Mouse (Mus musculus) adrenal gland (tissue): Measurements from ENCODE around the gene Slit3.

Source experiments
- intact Hi-C: fragments of 180-260 bp; cut with DNase I; formaldehyde crosslinking; loops from one replicate; pipeline ENCODE4 v1.15.1; 2025

Slit3 gene

GRCm38 (mm10) chr11:35505316-35505715 lies 384.3 kb downstream of the Slit3 start:
- intact Hi-C loops: no loop called here

GRCm38 (mm10) chr11:35505817-35506216 lies 384.8 kb downstream of the Slit3 start:
- intact Hi-C loops: no loop called here

DNA sequence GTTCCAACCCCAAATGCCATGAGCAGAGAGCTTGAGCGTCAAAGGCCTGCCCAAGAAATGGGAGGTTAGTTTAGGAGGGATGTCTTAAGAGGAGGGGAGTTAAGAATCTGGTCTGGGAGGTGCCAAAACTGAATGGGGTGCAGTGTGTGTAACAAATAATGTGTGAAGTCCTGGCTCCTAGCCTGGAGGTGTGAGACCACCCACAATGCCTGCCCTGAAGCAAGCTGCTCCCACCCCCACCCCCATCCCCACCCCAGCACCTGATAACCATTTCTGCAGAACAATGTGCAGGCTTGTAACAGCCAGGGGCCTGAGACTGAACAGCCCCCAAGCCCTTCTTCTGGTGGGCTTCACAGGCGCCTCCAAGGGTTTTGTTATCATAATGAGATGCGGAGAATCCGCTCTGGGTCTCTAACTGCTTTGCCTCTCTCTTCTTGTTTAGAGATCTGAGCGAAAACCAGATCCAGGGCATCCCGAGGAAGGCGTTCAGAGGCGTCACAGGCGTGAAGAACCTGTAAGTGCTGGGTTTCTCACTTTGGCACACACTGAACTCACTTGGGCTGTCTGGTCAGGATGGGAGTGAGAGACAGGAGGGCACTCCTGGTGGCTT lies 386.9 kb downstream of the Slit3 start:
- intact Hi-C loops: no loop called here

DNA sequence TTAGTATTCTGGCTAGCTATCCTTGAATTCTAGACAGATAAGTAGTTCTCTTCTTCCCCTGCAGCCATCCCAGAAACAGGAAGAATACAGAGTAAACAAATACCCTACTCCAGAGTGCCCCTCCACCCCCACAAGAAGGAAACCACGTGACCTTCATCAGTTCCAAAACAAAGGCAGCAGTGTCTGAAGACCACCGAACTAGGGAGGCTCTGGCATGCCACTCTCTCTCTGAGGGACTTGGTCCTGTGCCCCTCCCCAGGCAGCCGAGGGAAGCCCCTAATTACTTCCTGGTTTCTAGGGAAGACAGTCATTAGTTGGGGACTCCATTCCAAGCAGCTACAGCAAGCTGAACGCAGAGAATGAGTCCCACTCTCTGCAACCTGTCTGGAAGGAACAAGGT lies 391.7 kb downstream of the Slit3 start:
- intact Hi-C loops: no loop called here

DNA sequence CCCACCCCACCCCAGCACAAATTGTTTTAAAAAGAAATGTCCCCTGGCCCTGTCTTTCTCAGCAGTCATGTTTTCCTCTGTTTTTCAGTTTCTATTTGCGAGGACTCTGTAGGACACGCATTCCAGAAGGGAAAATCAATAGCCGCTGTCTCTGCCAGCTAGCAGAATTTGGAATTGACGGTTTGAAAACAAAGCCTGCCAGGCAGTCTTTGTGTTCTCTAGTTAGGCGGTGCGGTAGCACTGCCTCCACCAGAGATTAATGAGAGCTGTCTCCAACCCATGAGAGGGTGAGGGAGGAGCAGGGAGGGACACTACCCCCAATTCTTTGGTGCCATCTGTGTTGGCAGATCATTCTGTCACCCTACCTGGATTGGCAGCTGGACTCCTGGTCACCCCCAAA lies 392.3 kb downstream of the Slit3 start:
- intact Hi-C loops: no loop called here

GRCm38 (mm10) chr11:35522802-35523452 lies 401.9 kb downstream of the Slit3 start:
- intact Hi-C loops: no loop called here

- intact Hi-C loops: no loop called here
Measured at GRCm38 (mm10) chr11:35523773-35524172, 402.7 kb downstream of the Slit3 start.

- intact Hi-C loops: no loop called here
Measured at GRCm38 (mm10) chr11:35526219-35526762, 405.3 kb downstream of the Slit3 start.

DNA sequence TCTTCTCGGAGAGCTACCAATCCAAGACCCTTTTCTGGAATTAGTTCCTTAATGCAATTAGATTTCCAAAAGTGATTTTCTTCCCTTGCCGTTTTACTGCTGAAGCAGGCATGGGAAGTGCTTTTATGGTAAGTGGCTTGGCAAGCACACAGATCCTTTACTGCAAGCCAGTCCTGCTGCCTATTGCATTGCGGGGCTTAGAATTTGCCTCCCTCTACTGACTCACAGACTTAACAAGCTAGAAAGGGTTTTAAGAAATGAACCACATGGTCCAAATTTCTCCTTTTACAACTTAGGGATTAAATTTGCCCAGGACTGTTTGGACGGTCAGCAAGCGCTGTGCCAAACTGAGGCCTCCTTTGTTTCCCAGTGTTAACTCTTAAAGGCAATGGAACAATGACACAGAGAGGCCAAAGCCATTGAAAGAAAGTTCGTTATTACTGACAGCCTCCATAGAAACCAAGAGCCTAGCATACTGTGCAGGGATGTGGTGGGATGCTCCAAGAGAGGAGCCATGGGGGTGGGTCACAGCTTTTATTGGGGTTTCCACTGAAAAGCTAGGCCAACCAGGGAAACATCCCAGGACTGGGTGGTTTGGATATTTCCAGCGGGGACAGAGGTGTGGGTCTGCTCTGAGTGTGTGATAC lies 406.9 kb downstream of the Slit3 start:
- intact Hi-C loops: no loop called here

GRCm38 (mm10) chr11:35535027-35535426 lies 414.0 kb downstream of the Slit3 start:
- intact Hi-C loops: no loop called here

- intact Hi-C loops: no loop called here
Measured at GRCm38 (mm10) chr11:35537128-35538088, 416.4 kb downstream of the Slit3 start.

DNA sequence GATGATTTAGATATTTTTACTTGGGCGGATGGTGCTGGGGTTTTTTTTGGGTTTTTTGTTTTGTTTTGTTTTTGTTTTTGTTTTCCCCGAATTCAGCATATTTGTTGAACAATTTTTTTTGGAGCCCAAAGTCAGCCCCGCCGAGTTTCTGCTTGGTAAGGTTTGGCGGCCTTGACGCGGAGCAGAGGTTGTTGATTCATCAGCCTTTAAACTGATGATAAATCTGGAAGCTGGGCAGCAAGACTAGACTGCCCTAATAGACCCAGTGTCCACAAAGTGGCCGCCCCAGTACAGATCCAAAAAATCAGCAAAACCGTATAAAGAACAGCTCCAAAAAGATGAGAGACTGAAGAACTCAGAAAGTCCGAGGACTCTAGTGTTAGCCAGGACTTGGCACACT lies 421.7 kb downstream of the Slit3 start:
- intact Hi-C loops: no loop called here

GRCm38 (mm10) chr11:35544112-35545064 lies 423.4 kb downstream of the Slit3 start:
- intact Hi-C loops: no loop called here

DNA sequence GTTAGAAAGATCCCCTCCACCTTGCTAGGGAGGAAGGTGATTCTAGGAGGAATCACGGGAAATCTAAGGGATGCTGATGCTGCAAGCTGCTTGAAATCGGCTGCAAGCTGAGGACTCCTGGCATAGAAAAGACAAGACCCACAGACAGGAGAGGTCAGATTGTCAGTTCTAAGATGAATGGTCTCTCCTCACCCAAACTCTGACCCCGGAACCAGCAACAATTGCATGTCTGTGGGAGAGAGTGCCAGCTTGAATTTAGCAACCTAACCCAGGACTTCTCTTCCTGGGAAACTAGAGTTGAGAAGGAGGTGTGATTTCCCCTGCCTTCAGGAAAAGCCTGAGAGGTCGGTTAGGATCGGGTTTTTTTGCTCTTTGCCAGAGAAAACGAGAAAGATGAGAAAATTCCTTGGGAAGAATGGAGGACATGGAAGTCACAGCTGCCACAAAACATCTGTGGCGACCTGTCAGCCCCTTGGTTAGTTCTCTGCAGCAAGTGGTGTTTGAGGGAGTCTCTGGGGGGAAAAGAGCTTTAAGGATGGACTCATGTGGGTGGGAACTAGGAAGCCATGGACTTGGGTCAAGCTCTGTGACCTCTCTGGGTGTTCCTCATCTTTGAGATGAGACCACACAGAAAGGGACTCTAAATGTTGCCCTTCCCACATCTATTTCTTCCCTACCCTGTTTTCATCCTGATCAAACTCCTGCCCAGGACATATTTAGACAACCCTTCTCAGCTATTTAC lies 425.2 kb downstream of the Slit3 start:
- intact Hi-C loops: no loop called here

- intact Hi-C loops: no loop called here
Measured at GRCm38 (mm10) chr11:35550036-35550435, 429.0 kb downstream of the Slit3 start.

GRCm38 (mm10) chr11:35556192-35556591 lies 435.2 kb downstream of the Slit3 start:
- intact Hi-C loops: no loop called here

- intact Hi-C loops: no loop called here
Measured at GRCm38 (mm10) chr11:35557476-35557875, 436.5 kb downstream of the Slit3 start.

DNA sequence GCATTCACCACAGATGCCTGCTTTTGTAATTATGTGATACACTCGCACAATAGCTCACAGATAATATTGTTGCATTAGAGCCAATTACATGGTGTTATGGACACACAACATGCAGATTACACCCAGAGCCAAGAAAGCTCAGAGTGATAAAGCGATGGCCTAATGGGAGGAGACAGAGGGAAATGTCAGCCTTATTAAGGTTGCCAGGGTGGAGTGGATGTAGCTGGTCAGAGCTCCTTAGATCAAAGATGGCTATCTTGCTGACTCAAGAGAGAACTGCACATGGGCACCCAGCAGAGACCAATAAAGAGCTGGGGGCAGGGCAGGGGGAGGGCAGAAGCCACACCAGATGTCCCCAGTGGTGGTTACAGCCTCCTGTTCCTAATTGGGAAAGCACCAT lies 437.3 kb downstream of the Slit3 start:
- intact Hi-C loops: no loop called here

GRCm38 (mm10) chr11:35559386-35559785 lies 438.4 kb downstream of the Slit3 start:
- intact Hi-C loops: no loop called here
